Mouse (Mus musculus) right cerebral cortex, adult 18-20 months (tissue): Measurements from ENCODE around the gene Reg2.
"Not testable (repeated sequence)": the region's sequence is repeated elsewhere in the genome, so short reads cannot be mapped to it uniquely, and the experiment has no call there.

Source experiments
- DNase-seq: peaks from one replicate; pipeline ENCODE4 v3.0.0; 2022; ENCODE audit warnings: mixed read lengths

Reg2 gene

GRCm38 (mm10) chr6:78395323-78395722 lies at the start of gene Reg2:
Gene Reg2 (plus strand): TSS chr6:78395623.
- not testable (repeated sequence) for DNase-seq

- DNase-seq, result no peak
These were observed 33.4 kb upstream of the Reg2 start for GRCm38 (mm10) chr6:78361971-78362563.

- no peak for DNase-seq
These were observed 25.1 kb upstream of the Reg2 start, which contains the start of gene Reg3b for GRCm38 (mm10) chr6:78370357-78370756. Gene Reg3b (plus strand): TSS chr6:78370657.

- DNase-seq, result no peak
These were observed 16.7 kb upstream of the Reg2 start, which contains the start of gene Reg3d for GRCm38 (mm10) chr6:78378765-78379164. Gene Reg3d (minus strand): TSS chr6:78378865.

- no peak for DNase-seq
These were observed 15.0 kb upstream of the Reg2 start, which contains the start of gene Reg3a for GRCm38 (mm10) chr6:78380409-78380808. Gene Reg3a (plus strand): TSS chr6:78380709.

GRCm38 (mm10) chr6:78385609-78386008 lies 9.8 kb upstream of the Reg2 start:
- DNase-seq, result no peak

GRCm38 (mm10) chr6:78422411-78422810 lies 27.0 kb downstream of the Reg2 start, which contains the start of gene Reg1:
Gene Reg1 (plus strand): TSS chr6:78422711.
- DNase-seq, result not testable (repeated sequence)

GRCm38 (mm10) chr6:78425497-78425896 lies 30.1 kb downstream of the Reg2 start:
- no peak for DNase-seq

GRCm38 (mm10) chr6:78447202-78447601 lies 51.8 kb downstream of the Reg2 start:
- DNase-seq, result no peak

GRCm38 (mm10) chr6:78448409-78448808 lies 53.0 kb downstream of the Reg2 start:
- DNase-seq, result no peak

GRCm38 (mm10) chr6:78452804-78453203 lies 57.4 kb downstream of the Reg2 start:
- DNase-seq, result no peak
